Mouse (Mus musculus) CH12F3 (cell line): ENCODE data around the gene Plagl2.
"Not testable (repeated sequence)": the region's sequence is repeated elsewhere in the genome, so short reads cannot be mapped to it uniquely, and the experiment has no call there.

Experiments used
- in situ Hi-C: fragments of 300-500 bp; cut with MboI; formaldehyde crosslinking; loops from 2 replicates; pipeline ENCODE4 v1.14.3; 2020; ENCODE audit warnings: low sequenced_read_pairs

Gene Plagl2

GRCm38 (mm10) chr2:153241250-153242014 is at the start of gene Plagl2, which contains the start of gene Pofut1:
Gene Plagl2, minus strand, starts transcription at chr2:153241426.
Gene Pofut1, plus strand, starts transcription at chr2:153241533.
- in situ Hi-C loops, result no loop called here

DNA sequence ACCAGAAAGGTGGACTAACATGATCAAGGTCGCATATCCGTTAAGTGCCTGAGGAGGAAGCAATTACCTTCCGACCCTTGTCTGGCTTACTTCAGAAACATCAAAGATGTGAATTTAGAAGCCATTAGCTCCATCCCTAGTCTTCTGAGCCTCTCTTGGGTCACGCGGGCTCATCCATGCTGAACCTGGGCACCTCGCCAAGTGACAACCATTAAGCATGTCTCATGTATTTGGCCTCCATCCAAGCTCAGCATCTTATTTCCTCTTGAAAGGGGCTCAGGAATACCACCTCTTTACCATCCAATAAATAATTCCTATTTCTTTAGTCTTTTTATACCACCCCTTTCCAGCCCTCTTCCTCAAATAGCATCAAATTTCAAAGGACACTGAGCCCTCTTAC is 46.6 kb upstream of the Plagl2 start:
- in situ Hi-C loops, result no loop called here

- in situ Hi-C loops, result no loop called here
Observed at GRCm38 (mm10) chr2:153286524-153286923, 45.3 kb upstream of the Plagl2 start.

DNA sequence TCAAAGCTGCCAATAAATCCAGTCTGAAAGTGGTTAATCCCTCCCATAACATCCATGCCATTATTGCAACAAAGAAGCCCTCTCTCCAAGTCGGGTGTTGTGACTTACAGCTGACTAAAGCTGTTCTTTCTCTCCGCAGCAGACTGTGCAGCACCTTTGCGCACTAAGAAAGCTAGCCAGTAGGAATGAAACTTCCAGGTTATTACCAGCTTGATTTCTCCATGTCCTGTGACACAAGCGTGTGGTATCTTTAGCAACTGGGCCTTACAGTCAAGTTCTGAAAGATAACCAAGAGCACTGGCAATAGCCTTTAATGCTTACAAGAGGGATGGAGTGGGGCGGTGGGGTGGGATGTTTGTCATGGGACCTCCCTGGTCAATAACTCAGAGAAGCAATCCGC is 42.7 kb upstream of the Plagl2 start:
- in situ Hi-C loops, result no loop called here

DNA sequence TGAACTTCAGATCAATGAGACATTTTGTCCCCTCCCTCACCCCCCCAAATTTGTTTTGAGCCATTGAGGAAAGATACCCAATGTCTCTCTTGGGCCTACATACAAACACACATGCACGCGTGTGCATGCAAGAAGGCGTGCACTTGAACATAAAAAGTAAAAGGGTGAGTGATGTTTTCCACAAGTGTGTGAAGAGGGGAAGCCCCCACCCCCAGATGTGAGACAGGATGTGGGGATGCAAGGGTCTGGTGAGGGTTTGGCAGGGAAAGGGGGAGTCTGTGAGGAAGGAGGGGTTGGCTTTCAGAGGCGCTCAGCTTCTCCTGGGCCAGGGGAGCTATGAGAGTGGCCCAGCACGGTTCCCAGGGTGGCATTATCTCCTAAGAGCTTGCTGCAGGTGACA is 37.1 kb upstream of the Plagl2 start:
- in situ Hi-C loops, result no loop called here

DNA sequence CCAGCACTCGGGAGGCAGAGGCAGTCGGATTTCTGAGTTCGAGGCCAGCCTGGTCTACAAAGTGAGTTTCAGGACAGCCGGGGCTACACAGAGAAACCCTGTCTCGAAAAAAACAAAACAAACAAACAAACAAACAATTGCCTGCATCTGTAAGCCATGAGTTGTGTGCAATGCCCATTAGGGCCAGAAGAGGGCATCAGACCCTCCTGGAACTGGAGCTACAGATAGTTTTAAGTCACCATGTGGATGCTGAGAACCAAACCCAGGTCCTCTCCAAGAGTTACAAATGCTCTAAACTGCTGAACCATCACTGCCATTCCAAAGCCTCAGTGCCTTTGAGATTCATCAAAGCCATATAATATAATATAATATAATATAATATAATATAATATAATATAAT is 35.6 kb upstream of the Plagl2 start:
- in situ Hi-C loops, result not testable (repeated sequence)

GRCm38 (mm10) chr2:153276440-153276839 is 35.2 kb upstream of the Plagl2 start:
- in situ Hi-C loops, result no loop called here

DNA sequence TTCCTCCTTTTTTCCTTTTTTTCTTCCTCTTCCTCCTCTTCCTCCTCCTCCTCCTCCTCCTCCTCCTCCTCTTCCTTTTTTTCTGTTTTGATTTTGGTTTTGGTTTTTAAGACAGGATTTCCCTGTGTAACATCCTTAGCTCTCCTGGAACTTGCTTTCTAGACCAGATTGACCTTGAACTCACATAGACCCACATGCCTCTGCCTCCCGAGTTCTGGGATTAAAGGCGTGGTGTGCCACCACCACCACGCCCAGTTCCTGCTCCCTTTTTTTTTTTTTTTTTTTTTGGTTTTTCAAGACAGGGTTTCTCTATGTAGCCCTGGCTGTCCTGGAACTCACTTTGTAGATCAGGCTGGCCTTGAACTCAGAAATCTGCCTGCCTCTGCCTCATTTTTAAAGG is 34.4 kb upstream of the Plagl2 start:
- in situ Hi-C loops, result not testable (repeated sequence)

GRCm38 (mm10) chr2:153274919-153275247 is 33.7 kb upstream of the Plagl2 start:
- in situ Hi-C loops, result no loop called here

GRCm38 (mm10) chr2:153274200-153274918 is 33.1 kb upstream of the Plagl2 start:
- in situ Hi-C loops, result not testable (repeated sequence)

DNA sequence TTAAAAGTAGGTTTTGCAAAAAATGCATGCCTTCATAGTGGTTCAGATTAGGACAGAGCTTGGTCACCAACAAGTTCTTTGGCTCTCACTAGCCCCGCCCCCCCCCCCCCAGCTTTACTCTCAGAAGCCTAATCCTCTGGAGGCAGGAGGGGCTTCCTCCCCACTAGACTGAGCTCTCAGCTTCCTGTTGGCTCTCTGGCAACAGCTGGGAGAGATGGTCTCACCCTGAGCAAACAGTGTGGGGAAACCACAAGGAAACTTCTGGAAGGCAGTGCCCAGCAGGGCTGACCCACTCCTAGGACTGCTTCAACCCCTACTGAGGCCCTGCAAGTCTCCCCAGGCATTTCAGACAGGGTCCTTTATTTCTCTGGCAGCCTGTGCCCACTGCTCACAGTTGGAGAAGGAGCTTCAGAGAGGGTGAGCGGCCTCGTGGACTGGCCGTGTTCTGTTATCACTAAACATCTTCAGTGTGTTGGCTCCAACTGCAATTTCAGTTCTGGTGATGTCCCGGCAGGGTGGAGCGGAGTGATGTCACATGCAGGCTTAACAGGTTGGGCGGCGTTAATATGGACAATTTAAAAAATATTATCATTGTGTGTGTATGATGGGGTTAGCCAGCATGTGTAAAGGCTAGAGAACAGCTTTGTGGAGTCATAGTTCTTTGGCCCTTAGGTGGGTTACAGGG is 29.1 kb upstream of the Plagl2 start:
- in situ Hi-C loops, result not testable (repeated sequence)

- in situ Hi-C loops, result no loop called here
Observed at GRCm38 (mm10) chr2:153267331-153267730, 26.1 kb upstream of the Plagl2 start.

DNA sequence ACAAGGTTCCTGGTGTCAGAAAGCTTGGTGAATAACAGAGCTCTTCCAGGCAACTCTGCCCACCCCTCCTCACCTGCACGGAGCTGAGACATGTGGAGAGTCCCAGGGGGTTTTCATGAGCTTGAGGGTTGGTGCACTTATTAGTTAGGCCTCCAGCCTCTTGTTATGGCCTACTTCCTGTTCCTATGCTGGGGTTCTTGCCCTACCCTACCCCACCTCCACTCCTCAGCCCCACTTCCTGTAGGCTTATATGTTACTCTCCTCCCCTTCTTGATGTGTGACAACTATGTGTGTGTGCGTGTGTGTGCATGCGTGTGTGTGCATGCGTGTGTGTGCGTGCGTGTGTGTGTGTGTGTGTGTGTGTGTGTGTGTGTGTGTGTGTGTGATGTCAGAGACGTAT is 21.8 kb upstream of the Plagl2 start:
- in situ Hi-C loops, result no loop called here

GRCm38 (mm10) chr2:153259864-153260674 is 18.8 kb upstream of the Plagl2 start:
- in situ Hi-C loops, result no loop called here

DNA sequence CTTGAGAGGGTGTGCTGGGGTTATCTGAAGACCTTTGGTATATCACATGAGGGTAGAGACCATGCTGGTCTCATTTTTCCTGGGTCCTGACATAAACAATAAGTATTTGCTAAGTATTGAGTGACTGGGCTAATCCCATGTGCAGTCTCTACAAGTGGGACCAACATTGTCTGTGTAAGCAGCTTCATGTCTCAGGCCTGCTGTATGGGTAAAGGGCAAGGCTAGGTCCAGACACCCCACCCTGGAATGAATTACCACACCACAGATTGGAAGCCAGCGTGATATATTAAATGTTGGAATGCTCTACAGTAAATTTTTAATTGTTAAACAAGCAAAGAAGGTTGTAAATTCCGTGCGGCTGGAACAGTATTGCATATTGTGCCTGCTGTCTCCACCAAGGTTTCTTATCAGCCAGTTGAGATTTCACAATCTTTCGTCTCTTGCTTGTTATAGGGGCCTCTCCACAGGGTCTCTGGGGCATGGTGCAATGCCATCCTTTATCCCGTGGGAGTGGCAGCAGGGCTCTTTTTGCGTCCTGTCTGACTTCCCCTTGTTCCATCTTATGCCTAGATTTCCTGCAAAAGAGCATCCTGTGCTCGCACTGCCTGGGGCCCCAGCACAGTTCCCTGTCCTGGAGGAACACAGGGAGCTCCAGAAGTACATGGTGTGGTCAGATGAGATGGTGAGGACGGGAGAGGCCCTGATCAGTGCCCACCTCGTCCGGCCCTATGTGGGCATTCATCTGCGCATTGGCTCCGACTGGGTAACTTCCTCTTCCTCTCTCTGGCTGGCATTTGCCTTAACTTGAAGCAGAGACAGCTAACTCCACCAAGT is 18.0 kb upstream of the Plagl2 start:
- in situ Hi-C loops, result no loop called here

- in situ Hi-C loops, result no loop called here
Observed at GRCm38 (mm10) chr2:153256604-153257003, 15.4 kb upstream of the Plagl2 start.

DNA sequence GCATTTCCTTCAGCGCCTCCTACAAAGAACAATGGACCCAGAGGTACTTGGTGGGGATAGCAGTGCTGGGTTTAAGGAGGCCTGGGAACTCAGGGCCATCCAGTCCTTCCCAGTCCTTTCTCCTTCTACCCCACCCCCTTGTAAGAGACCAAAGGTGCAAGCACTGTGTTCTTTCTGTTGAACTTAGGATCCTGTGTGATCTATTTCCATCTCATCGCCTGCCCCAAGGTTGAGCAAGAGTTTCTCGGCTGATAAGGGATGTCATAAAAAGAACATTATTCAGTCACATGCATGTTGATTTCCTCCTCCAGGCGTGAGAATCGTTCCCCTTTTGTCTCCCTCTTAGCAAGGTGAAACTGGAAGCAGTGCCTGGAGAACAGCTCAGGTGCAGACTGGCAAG is 8.5 kb upstream of the Plagl2 start:
- in situ Hi-C loops, result no loop called here

- in situ Hi-C loops, result no loop called here
Observed at GRCm38 (mm10) chr2:153242156-153242555, 930 bp upstream of the Plagl2 start.

GRCm38 (mm10) chr2:153240701-153241235 is 458 bp downstream of the Plagl2 start:
- in situ Hi-C loops, result no loop called here
